Mouse (Mus musculus) v-Abl transformed pro-B cells (cell line): ENCODE results near the gene Foxe3.

Source experiments
- in situ Hi-C, 2 experiments: fragments of 400-800 bp; cut with MboI; formaldehyde crosslinking; loops; one replicate each; pipeline ENCODE4 v1.15.1; 2025; ENCODE audit not compliant: unreplicated experiment in 2 of 2

Foxe3 gene

GRCm38 (mm10) chr4:114900866-114901642 is 24.8 kb downstream of the Foxe3 start:
- in situ Hi-C loops, result no loop called here

DNA sequence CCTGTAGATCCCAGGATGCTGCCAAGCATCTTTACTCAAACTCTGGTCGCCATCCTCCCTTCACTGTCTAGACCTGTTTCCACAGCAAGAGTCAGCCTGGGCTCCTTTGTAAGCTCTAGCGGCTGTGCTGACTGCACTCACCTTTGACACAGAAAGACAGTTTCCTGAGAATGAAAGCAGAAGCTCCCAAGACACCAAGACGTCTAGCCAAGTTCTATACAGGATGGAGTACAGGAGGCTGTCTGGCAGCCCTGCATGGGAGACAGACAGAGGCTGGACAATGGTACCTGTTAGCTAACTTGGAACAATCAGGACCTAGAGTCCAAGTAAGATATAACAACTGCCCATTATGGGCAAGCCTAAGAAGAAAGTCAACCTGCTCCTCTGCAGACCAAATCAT is 25.9 kb downstream of the Foxe3 start:
- in situ Hi-C loops, result loop anchor here in 1 of 2 experiments (5.0 kb wide), 1 partner anchor 233 kb away; no protein-coding TSS in a partner anchor

GRCm38 (mm10) chr4:114897853-114898252 is 28.0 kb downstream of the Foxe3 start:
- in situ Hi-C loops, result loop anchor here in 1 of 2 experiments (5.0 kb wide), 1 partner anchor 231 kb away; no protein-coding TSS in a partner anchor

- in situ Hi-C loops, result no loop called here
These were observed 43.6 kb downstream of the Foxe3 start for GRCm38 (mm10) chr4:114882232-114882631.

GRCm38 (mm10) chr4:114876441-114876972 is 49.3 kb downstream of the Foxe3 start:
- in situ Hi-C loops, result no loop called here
